Mouse (Mus musculus): ENCODE results near the gene Clns1a. TPM values are rescaled to one million over a fixed set of nuclear protein-coding genes. Genes with fewer than 3 reads are reported as not detected.

The Clns1a gene
- polyA plus RNA-seq, 1 experiment from 2014 or later, result 195 TPM

DNA sequence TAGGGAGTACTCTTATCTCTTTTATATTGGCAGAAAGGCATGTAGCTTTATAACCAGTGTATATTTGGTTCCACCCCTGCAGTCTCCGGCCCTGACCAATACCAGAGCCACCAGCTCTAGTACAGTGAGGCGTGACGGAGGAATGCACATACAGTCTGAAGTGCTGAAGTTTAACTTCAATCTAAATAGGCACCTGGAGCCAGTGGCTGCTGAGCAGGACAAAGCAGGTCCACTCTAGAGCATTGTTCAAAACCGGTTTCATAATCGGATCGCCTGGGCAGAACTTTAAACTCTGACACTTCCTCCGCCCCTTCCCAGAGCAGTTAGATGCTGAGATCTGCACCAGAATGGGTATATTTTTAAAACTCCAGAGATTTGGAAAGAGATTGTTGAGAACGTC, 38.6 kb downstream of the Clns1a start:
- Histone ChIP-seq H3K36me3 (ENCODE audit: control insufficient read depth, insufficient read depth, low read length) (no peaks in the 10 kb centered on the region), H3K4me2 (ENCODE audit: low read length) (no peak overlapping the region), H3K9ac (replicated peaks; ENCODE audit: low read length) (no peak overlapping the region), H3K27ac (replicated peaks; ENCODE audit: low read depth, low read length) (no peak overlapping the region), H3K27me3 (ENCODE audit: control insufficient read depth, insufficient read depth, low read length) (no peaks in the 10 kb centered on the region), H3K4me3 (replicated peaks; ENCODE audit: low read depth, low read length) (no peak overlapping the region), H3K9me3 (ENCODE audit: control insufficient read depth, low read length) (no peaks in the 10 kb centered on the region), H3K4me1 (ENCODE audit: control insufficient read depth, insufficient read depth, low read length) (no peaks in the 10 kb centered on the region; the same call in 1 of the 2 replicates)
- DNase-seq, result no peak
- no peak for ATAC-seq (ENCODE audit: low FRiP score, low TSS enrichment)
- 81% methylated on average over 8 of the region's 8 CpGs for WGBS

DNA sequence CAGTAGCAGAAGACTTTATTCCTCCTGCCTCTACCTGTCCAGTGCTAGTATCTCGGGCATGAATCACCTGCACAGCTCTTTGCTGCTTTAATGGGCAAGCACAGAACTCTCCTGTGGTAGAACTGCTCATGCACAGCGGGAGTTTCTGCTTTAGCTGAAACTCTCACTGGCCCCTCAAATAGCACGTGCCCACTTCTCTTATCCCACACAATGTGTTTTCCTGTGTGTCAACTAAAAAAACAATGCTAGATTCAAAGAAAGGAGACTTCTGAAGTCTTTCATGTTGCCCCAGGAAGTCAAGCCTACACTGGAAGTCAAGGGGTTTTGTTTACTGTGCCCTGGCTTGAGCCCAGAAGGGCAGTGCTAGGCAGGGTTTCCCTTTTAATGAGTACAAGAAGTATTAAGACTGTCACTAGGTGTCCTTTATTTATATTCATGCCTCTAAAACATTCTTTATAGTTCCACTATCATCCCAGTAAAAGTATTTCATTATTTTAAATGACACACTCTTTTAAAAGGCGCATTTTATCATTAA, 39.5 kb downstream of the Clns1a start:
- DNase-seq (no peak), ATAC-seq (ENCODE audit: low FRiP score, low TSS enrichment) (no peak)
- Histone ChIP-seq H3K4me1 (ENCODE audit: control insufficient read depth, insufficient read depth, low read length) (no peaks in the 10 kb centered on the region; the same call in 1 of the 2 replicates), H3K4me3 (replicated peaks; ENCODE audit: low read depth, low read length) (no peak overlapping the region), H3K27me3 (ENCODE audit: control insufficient read depth, insufficient read depth, low read length) (no peaks in the 10 kb centered on the region), H3K9me3 (ENCODE audit: control insufficient read depth, low read length) (no peaks in the 10 kb centered on the region), H3K9ac (replicated peaks; ENCODE audit: low read length) (no peak overlapping the region), H3K4me2 (ENCODE audit: low read length) (no peak overlapping the region), H3K36me3 (ENCODE audit: control insufficient read depth, insufficient read depth, low read length) (no peaks in the 10 kb centered on the region), H3K27ac (replicated peaks; ENCODE audit: low read depth, low read length) (no peak overlapping the region)
- 34% methylated on average over 4 of the region's 4 CpGs for whole genome bisulfite sequencing

- no peak overlapping the region for H3K27ac ChIP-seq (replicated peaks; ENCODE audit: low read depth, low read length)
- ATAC-seq (ENCODE audit: low FRiP score, low TSS enrichment) (no peak; the same call in 1 of the 2 replicates), DNase-seq (peak; percentile 26)
- H3K27me3 ChIP-seq (ENCODE audit: control insufficient read depth, insufficient read depth, low read length), result no peaks in the 10 kb centered on the region
- H3K9me3 ChIP-seq (ENCODE audit: control insufficient read depth, low read length), result no peaks in the 10 kb centered on the region
- peak overlapping the region; percentile 96 for H3K4me2 ChIP-seq (ENCODE audit: low read length)
- no peaks in the 10 kb centered on the region; the same call in 1 of the 2 replicates for H3K4me1 ChIP-seq (ENCODE audit: control insufficient read depth, insufficient read depth, low read length)
- peak overlapping the region; percentile 78 for H3K9ac ChIP-seq (replicated peaks; ENCODE audit: low read length)
- WGBS, result 5% methylated on average over 12 of the region's 12 CpGs
- no peaks in the 10 kb centered on the region for H3K36me3 ChIP-seq (ENCODE audit: control insufficient read depth, insufficient read depth, low read length)
- peak overlapping the region; percentile 63 for H3K4me3 ChIP-seq (replicated peaks; ENCODE audit: low read depth, low read length)
These were observed 40.8 kb downstream of the Clns1a start for GRCm38 (mm10) chr7:97737256-97737637.

DNA sequence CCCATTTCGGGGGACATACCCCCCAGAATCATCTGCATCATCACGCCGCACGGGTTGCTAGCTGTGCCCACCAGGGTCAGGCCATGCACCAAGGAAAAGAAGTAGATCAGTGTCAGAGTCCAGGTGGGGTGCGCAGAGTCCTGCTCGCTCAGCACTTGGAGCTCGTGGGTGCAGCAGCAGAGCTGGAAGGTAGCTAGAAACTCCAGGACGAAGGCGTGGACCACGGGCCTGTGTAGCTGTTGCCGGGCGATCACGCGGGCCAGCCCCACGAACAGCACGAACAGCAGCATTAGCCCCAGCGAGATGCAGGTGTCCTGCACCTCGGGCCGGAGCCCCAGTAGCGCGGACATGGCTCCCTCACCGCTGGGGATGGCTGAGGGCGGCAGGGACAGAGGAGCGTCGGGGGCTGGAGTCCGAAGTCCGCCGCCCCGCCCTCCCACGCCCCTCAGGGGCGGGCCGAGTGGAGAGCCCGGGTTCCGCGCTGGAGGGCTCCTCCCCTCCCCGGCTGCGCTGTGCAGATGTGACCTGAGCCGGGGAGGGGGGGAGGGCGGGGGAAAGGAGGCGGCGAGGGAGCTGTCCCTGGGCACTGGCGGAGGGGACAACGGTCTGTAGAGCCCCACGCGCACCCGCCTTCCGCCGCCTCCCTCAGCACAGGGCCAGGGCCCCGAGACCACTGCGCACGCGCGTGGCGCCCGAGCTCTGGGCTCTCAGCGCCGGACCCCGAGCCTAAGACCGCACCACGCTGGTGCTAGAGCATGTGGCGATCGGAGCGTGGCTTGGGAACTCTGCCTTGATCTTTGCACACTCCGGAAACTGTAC, 41.4 kb downstream of the Clns1a start, which contains the start of gene Aqp11:
Gene Aqp11, minus strand, starts transcription at position 652 of the 819 bp plus-strand sequence.
- no peaks in the 10 kb centered on the region; the same call in 1 of the 2 replicates for H3K4me1 ChIP-seq (ENCODE audit: control insufficient read depth, insufficient read depth, low read length)
- DNase-seq, result peak; percentile 90
- H3K36me3 ChIP-seq (ENCODE audit: control insufficient read depth, insufficient read depth, low read length), result no peaks in the 10 kb centered on the region
- peak within 1 kb of the TSS; percentile 78 for H3K9ac ChIP-seq (replicated peaks; ENCODE audit: low read length)
- WGBS, result under 1% methylated on average over 53 of the region's 64 CpGs
- H3K4me3 ChIP-seq (replicated peaks; ENCODE audit: low read depth, low read length), result peak within 1 kb of the TSS; percentile 63
- ATAC-seq (ENCODE audit: low FRiP score, low TSS enrichment), result peak; percentile 92
- no peaks in the 10 kb centered on the region for H3K9me3 ChIP-seq (ENCODE audit: control insufficient read depth, low read length)
- H3K4me2 ChIP-seq (ENCODE audit: low read length), result peak within 1 kb of the TSS; percentile 96
- peak within 1 kb of the TSS; percentile 45; the same call in 1 of the 2 replicates for H3K27ac ChIP-seq (replicated peaks; ENCODE audit: low read depth, low read length)
- H3K27me3 ChIP-seq (ENCODE audit: control insufficient read depth, insufficient read depth, low read length), result no peaks in the 10 kb centered on the region

- Histone ChIP-seq H3K9me3 (ENCODE audit: control insufficient read depth, low read length) (no peaks in the 10 kb centered on the region), H3K4me2 (ENCODE audit: low read length) (no peak overlapping the region), H3K4me1 (ENCODE audit: control insufficient read depth, insufficient read depth, low read length) (no peaks in the 10 kb centered on the region; the same call in 1 of the 2 replicates), H3K9ac (replicated peaks; ENCODE audit: low read length) (no peak overlapping the region), H3K36me3 (ENCODE audit: control insufficient read depth, insufficient read depth, low read length) (no peaks in the 10 kb centered on the region), H3K27me3 (ENCODE audit: control insufficient read depth, insufficient read depth, low read length) (no peaks in the 10 kb centered on the region), H3K27ac (replicated peaks; ENCODE audit: low read depth, low read length) (no peak overlapping the region), H3K4me3 (replicated peaks; ENCODE audit: low read depth, low read length) (no peak overlapping the region)
- 42% methylated on average over 10 of the region's 10 CpGs for WGBS
- ATAC-seq (ENCODE audit: low FRiP score, low TSS enrichment), result no peak
- DNase-seq, result no peak
These were observed 44.5 kb downstream of the Clns1a start for GRCm38 (mm10) chr7:97740948-97741347.

DNA sequence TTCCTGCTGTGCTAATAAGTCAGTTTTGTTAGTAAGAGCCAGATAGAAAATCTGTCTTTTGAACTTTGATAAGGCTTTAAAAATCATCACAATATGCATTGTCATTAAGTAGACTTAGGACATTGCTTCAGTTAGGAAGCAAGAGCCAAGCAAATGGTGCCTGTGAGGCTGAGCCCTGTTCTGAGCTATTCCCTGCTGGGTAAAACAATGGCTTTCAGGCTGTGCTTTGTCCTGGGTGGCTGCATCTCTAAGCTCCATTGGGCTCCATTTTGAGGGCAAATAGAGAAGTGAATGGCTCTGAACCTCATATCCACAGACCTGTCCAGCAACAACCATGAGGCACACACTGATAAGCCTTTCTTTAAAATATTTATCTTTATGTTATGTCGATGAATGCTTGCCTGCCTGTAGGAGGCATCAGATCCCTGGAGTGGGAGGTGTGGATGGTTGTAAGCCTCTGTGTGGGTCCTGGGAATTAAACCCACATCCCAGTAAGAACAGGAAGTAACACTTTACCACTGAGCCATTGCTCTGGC, 45.4 kb downstream of the Clns1a start:
- Histone ChIP-seq H3K9ac (replicated peaks; ENCODE audit: low read length) (no peak overlapping the region), H3K4me2 (ENCODE audit: low read length) (no peak overlapping the region), H3K4me1 (ENCODE audit: control insufficient read depth, insufficient read depth, low read length) (no peaks in the 10 kb centered on the region; the same call in 1 of the 2 replicates), H3K27ac (replicated peaks; ENCODE audit: low read depth, low read length) (no peak overlapping the region), H3K9me3 (ENCODE audit: control insufficient read depth, low read length) (no peaks in the 10 kb centered on the region), H3K27me3 (ENCODE audit: control insufficient read depth, insufficient read depth, low read length) (no peaks in the 10 kb centered on the region), H3K4me3 (replicated peaks; ENCODE audit: low read depth, low read length) (no peak overlapping the region), H3K36me3 (ENCODE audit: control insufficient read depth, insufficient read depth, low read length) (no peaks in the 10 kb centered on the region)
- ATAC-seq (ENCODE audit: low FRiP score, low TSS enrichment) (no peak), DNase-seq (no peak)
- WGBS, result 4% methylated on average over 1 of the region's 1 CpGs

DNA sequence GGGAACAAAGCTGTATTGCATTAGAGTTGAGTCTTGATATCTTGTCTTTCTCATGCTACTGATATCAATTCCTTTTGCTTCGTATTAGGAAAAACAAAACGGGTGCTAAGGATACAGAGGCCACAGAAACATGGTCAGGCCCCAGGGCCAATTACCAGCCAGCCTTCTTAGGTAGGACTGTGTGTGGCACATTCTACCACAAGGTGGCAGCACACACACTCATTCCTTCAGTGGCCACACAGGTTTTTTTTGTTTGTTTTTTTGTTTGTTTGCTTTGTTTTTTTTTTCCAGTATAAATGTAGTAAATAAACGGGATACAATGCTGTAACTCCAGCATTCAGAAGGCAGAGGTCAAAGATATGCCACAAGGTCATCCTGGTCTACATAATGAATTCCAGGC, 48.9 kb downstream of the Clns1a start:
- H3K27me3 ChIP-seq (ENCODE audit: control insufficient read depth, insufficient read depth, low read length), result no peaks in the 10 kb centered on the region
- no peak overlapping the region for H3K4me3 ChIP-seq (replicated peaks; ENCODE audit: low read depth, low read length)
- no peak for ATAC-seq (ENCODE audit: low FRiP score, low TSS enrichment)
- H3K36me3 ChIP-seq (ENCODE audit: control insufficient read depth, insufficient read depth, low read length), result no peaks in the 10 kb centered on the region
- no peaks in the 10 kb centered on the region for H3K9me3 ChIP-seq (ENCODE audit: control insufficient read depth, low read length)
- no peaks in the 10 kb centered on the region for H3K4me1 ChIP-seq (ENCODE audit: control insufficient read depth, insufficient read depth, low read length)
- WGBS, result 16% methylated on average over 3 of the region's 3 CpGs
- no peak overlapping the region for H3K9ac ChIP-seq (replicated peaks; ENCODE audit: low read length)
- H3K4me2 ChIP-seq (ENCODE audit: low read length), result no peak overlapping the region
- no peak overlapping the region for H3K27ac ChIP-seq (replicated peaks; ENCODE audit: low read depth, low read length)
- peak; percentile 89 for DNase-seq

DNA sequence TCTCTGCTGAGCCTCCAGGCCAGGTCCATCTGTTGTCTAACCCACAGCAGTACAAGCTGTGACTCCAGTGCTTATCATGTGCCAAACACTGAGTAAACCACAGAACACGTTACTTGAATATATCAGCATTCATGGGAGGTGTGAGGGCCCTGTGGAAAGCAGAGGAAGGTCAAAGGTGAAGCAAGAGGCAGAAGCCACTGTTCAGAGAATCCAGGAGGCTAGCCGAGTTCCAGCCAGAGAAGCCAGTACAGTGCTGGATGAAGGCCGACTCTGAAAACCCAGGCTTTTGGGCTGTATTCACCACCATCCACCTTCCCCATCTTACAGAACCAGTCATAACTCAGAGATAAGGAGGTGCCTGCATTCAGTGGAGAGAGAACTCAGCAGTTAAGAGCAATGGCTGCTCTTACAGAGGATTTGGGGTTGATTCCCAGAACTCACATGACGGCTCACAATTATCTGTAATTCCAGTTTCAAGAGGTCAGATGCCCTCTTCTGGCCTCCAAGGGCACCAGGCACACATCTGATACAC, 50.8 kb downstream of the Clns1a start:
- Histone ChIP-seq H3K4me2 (ENCODE audit: low read length) (no peak overlapping the region), H3K27ac (replicated peaks; ENCODE audit: low read depth, low read length) (no peak overlapping the region), H3K9ac (replicated peaks; ENCODE audit: low read length) (no peak overlapping the region), H3K36me3 (ENCODE audit: control insufficient read depth, insufficient read depth, low read length) (no peaks in the 10 kb centered on the region), H3K9me3 (ENCODE audit: control insufficient read depth, low read length) (no peaks in the 10 kb centered on the region), H3K4me3 (replicated peaks; ENCODE audit: low read depth, low read length) (no peak overlapping the region), H3K27me3 (ENCODE audit: control insufficient read depth, insufficient read depth, low read length) (no peaks in the 10 kb centered on the region), H3K4me1 (ENCODE audit: control insufficient read depth, insufficient read depth, low read length) (no peaks in the 10 kb centered on the region)
- DNase-seq (no peak), ATAC-seq (ENCODE audit: low FRiP score, low TSS enrichment) (no peak)
- 65% methylated on average over 4 of the region's 4 CpGs for WGBS

Data from midbrain, embryonic 14.5 days (tissue).